Mouse (Mus musculus): Measurements from ENCODE around the gene Arl5c. TPM values are rescaled to one million over a fixed set of nuclear protein-coding genes. Genes with fewer than 3 reads are reported as not detected.

The Arl5c gene
- polyA plus RNA-seq, 1 experiment = 47.3 TPM

DNA sequence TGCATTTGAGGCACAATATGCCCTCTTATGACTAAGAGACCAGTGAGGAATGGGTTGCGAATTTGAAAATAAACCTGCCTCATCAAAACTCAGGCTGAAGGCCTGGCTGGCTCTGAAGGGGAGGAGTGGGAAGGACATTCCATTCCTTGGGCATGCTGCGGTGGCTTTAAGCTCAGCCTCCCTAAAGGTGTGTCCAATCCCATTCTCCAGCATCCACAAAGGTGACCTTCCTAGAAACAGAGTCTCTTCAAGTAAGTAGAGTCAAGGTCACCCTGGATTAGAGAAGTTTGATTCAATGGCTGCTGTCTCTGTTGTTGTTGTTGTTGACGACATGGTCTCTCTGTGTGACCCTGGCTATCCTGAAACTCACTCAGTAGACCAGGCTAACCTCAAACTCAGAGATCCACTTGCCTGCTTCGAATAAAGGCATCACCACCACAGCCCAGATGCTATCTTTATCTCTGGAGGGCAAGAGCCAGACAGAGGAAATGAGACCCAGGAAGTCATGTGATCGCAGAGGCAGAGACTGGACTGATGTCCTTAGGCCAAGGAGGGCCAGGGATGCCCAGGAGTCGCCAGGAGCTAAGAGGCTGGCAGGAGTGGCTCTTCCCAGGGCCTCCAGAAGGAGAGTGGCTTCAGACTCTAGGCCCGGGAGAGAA, 37.2 kb downstream of the Arl5c start:
- no peaks in the 10 kb centered on the region; the same call in 1 of the 2 replicates for H3K4me1 ChIP-seq (ENCODE audit: control insufficient read depth, insufficient read depth, low read length)
- no peak overlapping the region for H3K27ac ChIP-seq (ENCODE audit: control insufficient read depth, insufficient read depth, low read depth, low read length, poor library complexity)
- no peak for TF ChIP-seq CTCF (IDR thresholded peaks at IDR 0.05; ENCODE audit: control insufficient read depth, insufficient read depth, low read length)
- no peak for TF ChIP-seq POLR2A (IDR thresholded peaks at IDR 0.05; ENCODE audit: borderline replicate concordance, control insufficient read depth, low read depth, low read length)
- WGBS = 58% methylated on average over 7 of the region's 7 CpGs
- H3K4me3 ChIP-seq (replicated peaks; ENCODE audit: control insufficient read depth, low read depth, low read length) = no peak overlapping the region

- no peak for TF ChIP-seq POLR2A (IDR thresholded peaks at IDR 0.05; ENCODE audit: borderline replicate concordance, control insufficient read depth, low read depth, low read length)
- no peak for TF ChIP-seq CTCF (IDR thresholded peaks at IDR 0.05; ENCODE audit: control insufficient read depth, insufficient read depth, low read length)
- H3K4me1 ChIP-seq (ENCODE audit: control insufficient read depth, insufficient read depth, low read length) = no peaks in the 10 kb centered on the region; the same call in 1 of the 2 replicates
- H3K27ac ChIP-seq (ENCODE audit: control insufficient read depth, insufficient read depth, low read depth, low read length, poor library complexity) = no peak overlapping the region
- 86% methylated on average over 6 of the region's 6 CpGs for WGBS
- no peak overlapping the region for H3K4me3 ChIP-seq (replicated peaks; ENCODE audit: control insufficient read depth, low read depth, low read length)
Measured at GRCm38 (mm10) chr11:97956905-97957560, 38.9 kb downstream of the Arl5c start.

GRCm38 (mm10) chr11:97955915-97956314, 40.1 kb downstream of the Arl5c start:
- WGBS = 76% methylated on average over 4 of the region's 4 CpGs
- no peak overlapping the region for H3K27ac ChIP-seq (ENCODE audit: control insufficient read depth, insufficient read depth, low read depth, low read length, poor library complexity)
- H3K4me1 ChIP-seq (ENCODE audit: control insufficient read depth, insufficient read depth, low read length) = no peaks in the 10 kb centered on the region; the same call in 1 of the 2 replicates
- no peak overlapping the region for H3K4me3 ChIP-seq (replicated peaks; ENCODE audit: control insufficient read depth, low read depth, low read length)
- TF ChIP-seq CTCF (IDR thresholded peaks at IDR 0.05; ENCODE audit: control insufficient read depth, insufficient read depth, low read length) (no peak), POLR2A (IDR thresholded peaks at IDR 0.05; ENCODE audit: borderline replicate concordance, control insufficient read depth, low read depth, low read length) (no peak)

DNA sequence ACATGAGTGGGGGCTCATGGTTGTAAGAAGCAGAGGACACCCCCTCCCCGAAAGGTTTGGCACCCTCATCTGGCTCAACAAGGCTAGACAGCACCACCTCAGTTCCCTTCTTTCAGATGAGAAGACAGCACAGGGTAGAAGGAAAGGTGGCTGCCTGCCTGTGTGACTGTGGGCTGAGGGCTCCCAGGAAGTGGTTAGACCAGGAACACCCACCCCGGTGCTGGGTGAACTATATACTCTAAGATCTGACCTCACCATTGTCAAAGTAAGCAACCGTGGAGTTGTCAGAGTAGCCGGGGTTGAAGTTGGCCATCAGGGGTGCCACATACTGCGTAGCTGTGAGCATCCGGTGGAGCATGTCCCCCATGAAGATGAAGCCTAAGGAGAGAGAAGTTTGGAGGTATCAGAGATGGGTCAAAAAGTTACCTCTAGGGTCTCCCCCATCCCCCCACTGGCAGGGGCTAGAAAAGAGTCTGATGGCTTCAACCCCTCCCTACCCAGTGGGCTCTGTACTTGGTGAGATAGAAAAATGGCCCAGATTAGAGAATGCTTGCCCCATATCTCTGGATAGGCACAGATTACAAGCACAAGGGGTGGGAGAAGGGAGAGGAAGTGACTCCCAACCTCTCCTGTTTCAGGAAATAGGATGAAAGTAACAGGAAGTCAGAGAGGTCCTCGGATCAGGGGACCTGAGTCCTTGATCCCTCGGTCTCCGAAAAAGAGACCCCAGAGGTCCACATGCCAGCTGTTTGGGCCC, 40.7 kb downstream of the Arl5c start:
- TF ChIP-seq POLR2A (IDR thresholded peaks at IDR 0.05; ENCODE audit: borderline replicate concordance, control insufficient read depth, low read depth, low read length) (no peak), CTCF (IDR thresholded peaks at IDR 0.05; ENCODE audit: control insufficient read depth, insufficient read depth, low read length) (no peak)
- WGBS = 52% methylated on average over 9 of the region's 9 CpGs

DNA sequence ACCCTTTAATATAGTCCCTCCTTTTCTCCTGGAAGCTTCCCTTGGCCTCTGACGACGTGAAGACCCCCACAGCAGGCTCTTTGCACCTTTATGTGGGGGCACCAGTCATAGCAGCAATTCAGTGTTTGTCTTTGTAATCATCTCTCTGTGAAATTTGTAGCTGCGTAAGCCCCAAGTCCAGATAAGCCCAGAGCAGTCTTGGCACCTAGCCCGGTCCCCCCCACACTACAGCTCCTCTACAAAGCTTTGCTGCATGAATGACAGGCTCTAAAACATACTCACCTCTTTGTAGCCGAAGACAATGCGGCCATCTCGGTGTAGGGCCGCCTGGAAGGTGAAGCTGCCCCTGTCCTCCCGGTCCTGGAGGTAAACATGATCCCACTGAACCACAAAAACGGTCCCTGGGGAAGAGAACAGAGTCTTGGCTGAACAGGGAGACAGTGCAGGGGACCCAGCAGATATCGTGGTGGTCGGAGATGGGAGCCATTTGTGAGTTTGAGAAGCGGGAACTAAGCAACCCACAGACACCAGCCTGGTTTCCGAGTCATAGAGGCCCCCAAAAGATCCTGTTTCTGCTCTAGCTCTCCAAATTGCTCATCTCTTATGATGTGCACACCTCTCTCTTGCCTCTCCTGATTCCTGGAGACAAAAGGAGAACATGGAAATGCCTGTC, 41.4 kb downstream of the Arl5c start:
- TF ChIP-seq POLR2A (IDR thresholded peaks at IDR 0.05; ENCODE audit: borderline replicate concordance, control insufficient read depth, low read depth, low read length) (no peak), CTCF (IDR thresholded peaks at IDR 0.05; ENCODE audit: control insufficient read depth, insufficient read depth, low read length) (no peak)
- WGBS = 50% methylated on average over 14 of the region's 14 CpGs
- Histone ChIP-seq H3K27ac (ENCODE audit: control insufficient read depth, insufficient read depth, low read depth, low read length, poor library complexity) (no peak overlapping the region), H3K4me3 (replicated peaks; ENCODE audit: control insufficient read depth, low read depth, low read length) (no peak overlapping the region), H3K4me1 (ENCODE audit: control insufficient read depth, insufficient read depth, low read length) (no peaks in the 10 kb centered on the region; the same call in 1 of the 2 replicates)

More for the DNA sequence above, 40.7 kb downstream of the Arl5c start:
- H3K4me3 ChIP-seq (replicated peaks; ENCODE audit: control insufficient read depth, low read depth, low read length) = no peak overlapping the region
- H3K27ac ChIP-seq (ENCODE audit: control insufficient read depth, insufficient read depth, low read depth, low read length, poor library complexity) = no peak overlapping the region
- no peaks in the 10 kb centered on the region; the same call in 1 of the 2 replicates for H3K4me1 ChIP-seq (ENCODE audit: control insufficient read depth, insufficient read depth, low read length)

DNA sequence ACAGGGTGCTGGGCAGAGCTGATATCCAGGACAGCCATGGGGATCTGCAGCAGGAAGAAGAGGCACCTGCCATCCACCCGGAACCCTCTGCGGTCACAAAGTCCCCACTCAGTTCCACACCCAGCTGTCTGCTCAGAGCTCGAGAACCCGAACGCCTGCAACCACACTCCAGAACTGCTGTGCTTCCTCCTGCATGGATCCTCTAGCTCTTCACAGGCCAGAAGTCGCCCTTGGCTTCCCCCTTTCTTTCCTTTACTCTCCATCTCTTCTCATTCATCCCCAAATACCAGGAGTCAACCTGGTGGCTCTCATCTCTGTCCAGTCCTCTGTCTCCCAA, 42.1 kb downstream of the Arl5c start:
- Histone ChIP-seq H3K4me1 (ENCODE audit: control insufficient read depth, insufficient read depth, low read length) (peaks cover 3% of the 10 kb centered on the region), H3K27ac (ENCODE audit: control insufficient read depth, insufficient read depth, low read depth, low read length, poor library complexity) (no peak overlapping the region; the same call in 1 of the 2 replicates), H3K4me3 (replicated peaks; ENCODE audit: control insufficient read depth, low read depth, low read length) (no peak overlapping the region)
- TF ChIP-seq POLR2A (IDR thresholded peaks at IDR 0.05; ENCODE audit: borderline replicate concordance, control insufficient read depth, low read depth, low read length) (no peak), CTCF (IDR thresholded peaks at IDR 0.05; ENCODE audit: control insufficient read depth, insufficient read depth, low read length) (no peak)
- 70% methylated on average over 6 of the region's 6 CpGs for WGBS

GRCm38 (mm10) chr11:97953179-97953938, 42.6 kb downstream of the Arl5c start:
- no peak overlapping the region; the same call in 1 of the 2 replicates for H3K27ac ChIP-seq (ENCODE audit: control insufficient read depth, insufficient read depth, low read depth, low read length, poor library complexity)
- H3K4me1 ChIP-seq (ENCODE audit: control insufficient read depth, insufficient read depth, low read length) = peaks cover 3% of the 10 kb centered on the region
- TF ChIP-seq CTCF (IDR thresholded peaks at IDR 0.05; ENCODE audit: control insufficient read depth, insufficient read depth, low read length) = no peak
- no peak for TF ChIP-seq POLR2A (IDR thresholded peaks at IDR 0.05; ENCODE audit: borderline replicate concordance, control insufficient read depth, low read depth, low read length)
- WGBS = 73% methylated on average over 16 of the region's 16 CpGs
- H3K4me3 ChIP-seq (replicated peaks; ENCODE audit: control insufficient read depth, low read depth, low read length) = no peak overlapping the region

Measured in bone marrow, adult 2 months (tissue).